11 mouse cellular contexts compared by ENCODE assay signal in genomic region chr15:78401345-78401744, GRCm38 (mm10). TPM values are rescaled to one million over a fixed set of nuclear protein-coding genes. Genes with fewer than 3 reads are reported as not detected.
DNase-seq lines count a peak whose midpoint lies in the region; ATAC-seq and TF ChIP-seq lines count a peak whose summit lies in the region.
"Had no signal": no experiment of that assay in that cellular context is flagged by ENCODE, and none has a peak within 500 bp of the region (broad histone marks: within the 10 kb centered on the region; RNA-seq: fewer than 3 reads in every experiment).

No protein-coding gene starts in this region.

- H3K27me3 ChIP-seq in kidney, postnatal 0 days (ENCODE audit: insufficient read depth, low read length) = no peaks in the 10 kb centered on the region
- H3K27me3 ChIP-seq in stomach, embryonic 15.5 days (replicated peaks) = no peaks in the 10 kb centered on the region
- no peaks in the 10 kb centered on the region for H3K27me3 ChIP-seq in stomach, postnatal 0 days (ENCODE audit: control insufficient read depth, insufficient read depth, low read length)
- H3K27me3 ChIP-seq: hindbrain, embryonic 13.5 days had no signal

- no peak for TF ChIP-seq CTCF in kidney, postnatal 0 days (IDR thresholded peaks at IDR 0.05; ENCODE audit: low read depth)
- TF ChIP-seq CTCF in stomach, postnatal 0 days (IDR thresholded peaks at IDR 0.05; ENCODE audit: low read depth) = no peak

- H3K9ac ChIP-seq in kidney, postnatal 0 days (ENCODE audit: low read depth, low read length) = no peak overlapping the region
- H3K9ac ChIP-seq in stomach, embryonic 15.5 days = no peak overlapping the region
- no peak overlapping the region for H3K9ac ChIP-seq in stomach, postnatal 0 days (ENCODE audit: low read length)
- H3K9ac ChIP-seq: hindbrain, embryonic 13.5 days; midbrain, embryonic 12.5 days had no signal

- H3K36me3 ChIP-seq in kidney, postnatal 0 days (ENCODE audit: insufficient read depth, low read length) = no peaks in the 10 kb centered on the region
- no peaks in the 10 kb centered on the region for H3K36me3 ChIP-seq in stomach, embryonic 15.5 days
- H3K36me3 ChIP-seq in stomach, postnatal 0 days (ENCODE audit: control insufficient read depth, insufficient read depth, low read length) = no peaks in the 10 kb centered on the region
- H3K36me3 ChIP-seq: hindbrain, embryonic 13.5 days; midbrain, embryonic 12.5 days had no signal

- no peak for ATAC-seq in kidney, postnatal 0 days (replicated peaks; ENCODE audit: low FRiP score, low read depth)
- no peak for ATAC-seq in stomach, embryonic 15.5 days (ENCODE audit: insufficient read depth, low FRiP score, low read depth)
- no peak for ATAC-seq in stomach, postnatal 0 days (ENCODE audit: low FRiP score, low TSS enrichment)

- TF ChIP-seq EP300 in stomach, postnatal 0 days (optimal IDR thresholded peaks at IDR 0.05) = no peak

- H3K4me3 ChIP-seq in kidney, postnatal 0 days (replicated peaks; ENCODE audit: low read depth, low read length) = no peak overlapping the region
- no peak overlapping the region for H3K4me3 ChIP-seq in stomach, embryonic 15.5 days (replicated peaks)
- H3K4me3 ChIP-seq in stomach, postnatal 0 days (ENCODE audit: low read depth, low read length) = no peak overlapping the region
- H3K4me3 ChIP-seq: hindbrain, embryonic 13.5 days; midbrain, embryonic 12.5 days had no signal

- 74% methylated on average over 6 of the region's 6 CpGs for WGBS in kidney, postnatal 0 days
- WGBS in stomach, embryonic 15.5 days = 71% methylated on average over 6 of the region's 6 CpGs
- WGBS in stomach, postnatal 0 days = 56% methylated on average over 6 of the region's 6 CpGs

- no peak overlapping the region for H3K4me2 ChIP-seq in kidney, postnatal 0 days (ENCODE audit: low read length)
- 0 out of 2 replicates have a peak overlapping the region, but pooled peaks have one; percentile 90 for H3K4me2 ChIP-seq in stomach, embryonic 15.5 days
- H3K4me2 ChIP-seq in stomach, postnatal 0 days (replicated peaks; ENCODE audit: low read depth) = no peak overlapping the region
- H3K4me2 ChIP-seq: hindbrain, embryonic 13.5 days; midbrain, embryonic 12.5 days had no signal

- no peaks in the 10 kb centered on the region for H3K9me3 ChIP-seq in kidney, postnatal 0 days (replicated peaks; ENCODE audit: low read length)
- H3K9me3 ChIP-seq in stomach, embryonic 15.5 days = no peaks in the 10 kb centered on the region
- no peaks in the 10 kb centered on the region for H3K9me3 ChIP-seq in stomach, postnatal 0 days (ENCODE audit: control insufficient read depth, low read length)
- H3K9me3 ChIP-seq: hindbrain, embryonic 13.5 days; midbrain, embryonic 12.5 days had no signal

- H3K4me1 ChIP-seq in kidney, postnatal 0 days (replicated peaks; ENCODE audit: insufficient read depth, low read length) = peaks cover 16% of the 10 kb centered on the region
- H3K4me1 ChIP-seq in stomach, embryonic 15.5 days = peaks cover 41% of the 10 kb centered on the region
- H3K4me1 ChIP-seq in stomach, postnatal 0 days (replicated peaks; ENCODE audit: control insufficient read depth, insufficient read depth) = peaks cover 19% of the 10 kb centered on the region

- peak; percentile 42 to 53 for DNase-seq in cerebellum, postnatal 14 days
- DNase-seq in cerebellum, adult 9-10 months = no peak
- peak; percentile 31 for DNase-seq in kidney, postnatal 0 days (ENCODE audit: low spot score)
- no peak for DNase-seq in kidney, postnatal 25 days
- no peak for DNase-seq in stomach, postnatal 0 days (ENCODE audit: low spot score)
- no peak for DNase-seq in natural killer cell, adult 2 months (ENCODE audit: low spot score in 2 of 2)
- no peak for DNase-seq in cerebellum, adult 9-11 months

- no peak overlapping the region for H3K27ac ChIP-seq in kidney, postnatal 0 days
- H3K27ac ChIP-seq in stomach, embryonic 15.5 days = peak overlapping the region; percentile 74; the same call in 1 of the 2 replicates
- no peak overlapping the region for H3K27ac ChIP-seq in stomach, postnatal 0 days (replicated peaks)
- H3K27ac ChIP-seq: hindbrain, embryonic 13.5 days; midbrain, embryonic 12.5 days had no signal

RNA-seq across cellular contexts. Expression of gene Tst, which starts 4.4 kb away (rescaled TPM):
- 128 and 131 TPM in 2 replicates for polyA plus RNA-seq in kidney, postnatal 0 days (2015; fragmentation: Nextera tagmentation; extraction: Ambion mirVana)
- polyA plus RNA-seq in stomach, embryonic 15.5 days (2015; fragmentation: Nextera tagmentation; extraction: Ambion mirVana) = 67.4 and 89.8 TPM in 2 replicates
- 153 and 177 TPM in 2 replicates for polyA plus RNA-seq in stomach, postnatal 0 days (2015; fragmentation: Nextera tagmentation; extraction: Ambion mirVana)

RNA-seq across cellular contexts. Expression of gene Mpst, which starts 4.9 kb away (rescaled TPM):
- 3.0 and 4.6 TPM in 2 replicates for polyA plus RNA-seq in kidney, postnatal 0 days (2015; fragmentation: Nextera tagmentation; extraction: Ambion mirVana)
- 3.3 and 4.2 TPM in 2 replicates for polyA plus RNA-seq in stomach, embryonic 15.5 days (2015; fragmentation: Nextera tagmentation; extraction: Ambion mirVana)
- polyA plus RNA-seq in stomach, postnatal 0 days (2015; fragmentation: Nextera tagmentation; extraction: Ambion mirVana) = 5.6 and 5.7 TPM in 2 replicates

RNA-seq across cellular contexts. Expression of gene Tex33, which starts 5.6 kb away (rescaled TPM):
- polyA plus RNA-seq in kidney, postnatal 0 days (2015; fragmentation: Nextera tagmentation; extraction: Ambion mirVana) = not detected in 2 replicates
- polyA plus RNA-seq in stomach, embryonic 15.5 days (2015; fragmentation: Nextera tagmentation; extraction: Ambion mirVana) = not detected in 2 replicates
- not detected in 2 replicates for polyA plus RNA-seq in stomach, postnatal 0 days (2015; fragmentation: Nextera tagmentation; extraction: Ambion mirVana)
- polyA plus RNA-seq: C2C12; hindbrain, embryonic 13.5 days; midbrain, embryonic 12.5 days had no signal

RNA-seq across cellular contexts. Expression of gene Kctd17, which starts 27.0 kb away (rescaled TPM):
- 44.8 and 47.8 TPM in 2 replicates for polyA plus RNA-seq in kidney, postnatal 0 days (2015; fragmentation: Nextera tagmentation; extraction: Ambion mirVana)
- polyA plus RNA-seq in stomach, embryonic 15.5 days (2015; fragmentation: Nextera tagmentation; extraction: Ambion mirVana) = 35.4 and 40.6 TPM in 2 replicates
- 25.9 and 26.2 TPM in 2 replicates for polyA plus RNA-seq in stomach, postnatal 0 days (2015; fragmentation: Nextera tagmentation; extraction: Ambion mirVana)

Comparison
In these comparisons a context has a peak if more than half of its experiments do, and no peak if none do; other contexts are left out.
1. DNase-seq: peak in cerebellum, postnatal 14 days (2 of 2) and kidney, postnatal 0 days (single experiment); none in cerebellum, adult 9-10 months (single experiment), kidney, postnatal 25 days (0 of 2), stomach, postnatal 0 days (single experiment), natural killer cell, adult 2 months (0 of 2) and cerebellum, adult 9-11 months (single experiment).